Mouse (Mus musculus) heart, embryonic 13.5 days (tissue): ENCODE data around the gene Zfp512. TPM values are rescaled to one million over a fixed set of nuclear protein-coding genes. Genes with fewer than 3 reads are reported as not detected.
"Not testable (repeated sequence)": the region's sequence is repeated elsewhere in the genome, so short reads cannot be mapped to it uniquely, and the experiment has no call there.

Experiments used
- ATAC-seq: fragments of 200-750 bp; cut with Nextera tagmentation; 2 replicates; pipeline ENCODE4 v1.8.0; 2017; ENCODE audit warnings: moderate TSS enrichment; ENCODE audit not compliant: insufficient number of reproducible peaks, low FRiP score, low TSS enrichment; ENCODE audit errors: extremely low read depth
- H3K27ac ChIP-seq: fragments of 300-500 bp; sonication (generic); replicated peaks from 2 replicates; pipeline ENCODE4 v1.5.1; 2015; ENCODE audit warnings: moderate library complexity, mild to moderate bottlenecking, inconsistent platforms
- H3K27me3 ChIP-seq: fragments of 300-500 bp; sonication (generic); replicated peaks from 2 replicates; pipeline ENCODE4 v1.6.1; 2015; ENCODE audit warnings: mild to moderate bottlenecking, inconsistent platforms
- H3K36me3 ChIP-seq: fragments of 300-500 bp; sonication (generic); 2 replicates; pipeline ENCODE4 v1.6.1; 2015; ENCODE audit warnings: mild to moderate bottlenecking, inconsistent platforms
- H3K4me1 ChIP-seq: fragments of 300-500 bp; sonication (generic); 2 replicates; pipeline ENCODE4 v1.6.1; 2015; ENCODE audit warnings: inconsistent platforms
- H3K4me2 ChIP-seq: fragments of 300-500 bp; sonication (generic); 2 replicates; pipeline ENCODE4 v1.6.1; 2015; ENCODE audit warnings: inconsistent platforms, mild to moderate bottlenecking, moderate library complexity
- H3K4me3 ChIP-seq: fragments of 300-500 bp; sonication (generic); 2 replicates; pipeline ENCODE4 v1.5.1; 2015; ENCODE audit warnings: moderate library complexity, mild to moderate bottlenecking, inconsistent platforms
- H3K9ac ChIP-seq: fragments of 300-500 bp; sonication (generic); 2 replicates; pipeline ENCODE4 v1.6.1; 2015; ENCODE audit warnings: inconsistent platforms, mild to moderate bottlenecking, moderate library complexity
- H3K9me3 ChIP-seq: fragments of 300-500 bp; sonication (generic); 2 replicates; pipeline ENCODE4 v1.6.1; 2016; ENCODE audit warnings: inconsistent platforms
- WGBS: fragments of 180-500 bp; shearing (Covaris S2); methylation state at CpG from one replicate; pipeline ENCODE4 v1.1.7; 2015; ENCODE audit warnings: mixed read lengths; 5-methylcytosine and 5-hydroxymethylcytosine counted together
- polyA plus RNA-seq: library from polyadenylated mRNA; unstranded; fragments of >200 nt; fragmentation: Nextera tagmentation; extraction: Ambion mirVana; gene quantifications from 2 replicates; pipeline ENCODE4 v1.2.1, GENCODE M21; 2015

Gene Zfp512
- 30.6 and 38.2 TPM in 2 replicates for polyA plus RNA-seq

- Histone ChIP-seq H3K27ac (peak within 1 kb of the TSS; percentile 20; the same call in 1 of the 2 replicates), H3K36me3 (no peaks in the 10 kb centered on the region), H3K4me3 (peak within 1 kb of the TSS; percentile 54), H3K9me3 (no peaks in the 10 kb centered on the region), H3K27me3 (no peaks in the 10 kb centered on the region), H3K9ac (peak within 1 kb of the TSS; percentile 86), H3K4me2 (peak within 1 kb of the TSS; percentile 89), H3K4me1 (peaks cover 14% of the 10 kb centered on the region)
- 7% methylated on average over 23 of the region's 23 CpGs for WGBS
- peak; percentile 96 for ATAC-seq
Observed at GRCm38 (mm10) chr5:31451878-31452561, at the start of gene Zfp512. Zfp512 (plus strand) TSS chr5:31452431.

GRCm38 (mm10) chr5:31434727-31435126 is 17.5 kb upstream of the Zfp512 start:
- not testable (repeated sequence) for H3K27ac ChIP-seq, H3K4me2 ChIP-seq, H3K27me3 ChIP-seq, H3K9ac ChIP-seq, H3K36me3 ChIP-seq, H3K4me1 ChIP-seq, H3K4me3 ChIP-seq, H3K9me3 ChIP-seq, ATAC-seq
- 91% methylated on average over 9 of the region's 9 CpGs for WGBS

GRCm38 (mm10) chr5:31451336-31451735 is 895 bp upstream of the Zfp512 start:
- Histone ChIP-seq H3K9me3 (no peaks in the 10 kb centered on the region), H3K4me1 (peaks cover 14% of the 10 kb centered on the region), H3K9ac (no peak overlapping the region), H3K27me3 (no peaks in the 10 kb centered on the region), H3K4me2 (no peak overlapping the region), H3K36me3 (no peaks in the 10 kb centered on the region), H3K27ac (no peak overlapping the region), H3K4me3 (no peak overlapping the region)
- ATAC-seq = no peak
- 79% methylated on average over 2 of the region's 2 CpGs for WGBS

- Histone ChIP-seq H3K4me1 (peaks cover 14% of the 10 kb centered on the region), H3K9ac (peak overlapping the region; percentile 86), H3K4me3 (peak overlapping the region; percentile 54), H3K4me2 (peak overlapping the region; percentile 89), H3K9me3 (no peaks in the 10 kb centered on the region), H3K36me3 (no peaks in the 10 kb centered on the region), H3K27me3 (no peaks in the 10 kb centered on the region), H3K27ac (no peak overlapping the region)
- WGBS = under 1% methylated on average over 11 of the region's 11 CpGs
- no peak; the same call in 1 of the 2 replicates for ATAC-seq
Observed at GRCm38 (mm10) chr5:31452562-31452878, 289 bp downstream of the Zfp512 start.

- peaks cover 14% of the 10 kb centered on the region for H3K4me1 ChIP-seq
Observed at GRCm38 (mm10) chr5:31452886-31453410, 717 bp downstream of the Zfp512 start.

GRCm38 (mm10) chr5:31467798-31468197 is 15.6 kb downstream of the Zfp512 start:
- H3K4me1 ChIP-seq = no peaks in the 10 kb centered on the region
- no peaks in the 10 kb centered on the region for H3K27me3 ChIP-seq
- no peaks in the 10 kb centered on the region for H3K9me3 ChIP-seq
- WGBS = 91% methylated on average over 3 of the region's 3 CpGs
- no peak overlapping the region for H3K9ac ChIP-seq
- ATAC-seq = no peak
- no peak overlapping the region for H3K4me3 ChIP-seq
- H3K27ac ChIP-seq = no peak overlapping the region
- peaks cover 76% of the 10 kb centered on the region for H3K36me3 ChIP-seq
- H3K4me2 ChIP-seq = no peak overlapping the region

More at GRCm38 (mm10) chr5:31452886-31453410, 717 bp downstream of the Zfp512 start:
- peak overlapping the region; percentile 54 for H3K4me3 ChIP-seq
- no peak for ATAC-seq
- peak overlapping the region; percentile 89 for H3K4me2 ChIP-seq
- peak overlapping the region; percentile 86 for H3K9ac ChIP-seq
- H3K27ac ChIP-seq = peak overlapping the region; percentile 20; the same call in 1 of the 2 replicates
- no peaks in the 10 kb centered on the region for H3K27me3 ChIP-seq
- no peaks in the 10 kb centered on the region for H3K9me3 ChIP-seq
- H3K36me3 ChIP-seq = no peaks in the 10 kb centered on the region
- WGBS = 11% methylated on average over 7 of the region's 7 CpGs

GRCm38 (mm10) chr5:31469711-31470110 is 17.5 kb downstream of the Zfp512 start:
- Histone ChIP-seq H3K4me1 (no peaks in the 10 kb centered on the region), H3K36me3 (peaks cover 94% of the 10 kb centered on the region), H3K4me3 (no peak overlapping the region), H3K9ac (no peak overlapping the region), H3K27ac (no peak overlapping the region), H3K27me3 (no peaks in the 10 kb centered on the region), H3K4me2 (no peak overlapping the region), H3K9me3 (no peaks in the 10 kb centered on the region)
- no peak for ATAC-seq
- 87% methylated on average over 6 of the region's 6 CpGs for WGBS

- Histone ChIP-seq H3K27ac (no peak overlapping the region), H3K9ac (no peak overlapping the region), H3K4me2 (no peak overlapping the region), H3K36me3 (peaks cover 96% of the 10 kb centered on the region), H3K27me3 (no peaks in the 10 kb centered on the region), H3K4me3 (no peak overlapping the region), H3K4me1 (no peaks in the 10 kb centered on the region), H3K9me3 (no peaks in the 10 kb centered on the region)
- WGBS = 72% methylated on average over 7 of the region's 7 CpGs
- ATAC-seq = no peak
Observed at GRCm38 (mm10) chr5:31470334-31470733, 18.1 kb downstream of the Zfp512 start.

GRCm38 (mm10) chr5:31480536-31480935 is 28.3 kb downstream of the Zfp512 start:
- H3K27me3 ChIP-seq = no peaks in the 10 kb centered on the region
- H3K9me3 ChIP-seq = no peaks in the 10 kb centered on the region
- no peak overlapping the region for H3K4me3 ChIP-seq
- no peaks in the 10 kb centered on the region for H3K4me1 ChIP-seq
- no peak overlapping the region for H3K9ac ChIP-seq
- WGBS = 87% methylated on average over 4 of the region's 4 CpGs
- no peak overlapping the region for H3K27ac ChIP-seq
- peaks cover 83% of the 10 kb centered on the region for H3K36me3 ChIP-seq
- ATAC-seq = no peak
- no peak overlapping the region for H3K4me2 ChIP-seq

- no peak for ATAC-seq
- H3K4me3 ChIP-seq = no peak within 1 kb of the TSS
- H3K9ac ChIP-seq = no peak within 1 kb of the TSS
- H3K27ac ChIP-seq = no peak within 1 kb of the TSS
- no peaks in the 10 kb centered on the region for H3K27me3 ChIP-seq
- no peak within 1 kb of the TSS for H3K4me2 ChIP-seq
- 88% methylated on average over 3 of the region's 3 CpGs for WGBS
- no peaks in the 10 kb centered on the region for H3K4me1 ChIP-seq
- peaks cover 34% of the 10 kb centered on the region for H3K36me3 ChIP-seq
- H3K9me3 ChIP-seq = no peaks in the 10 kb centered on the region
Observed at GRCm38 (mm10) chr5:31485440-31485839, 33.2 kb downstream of the Zfp512 start, which contains the start of gene 4930548H24Rik. 4930548H24Rik (plus strand) TSS chr5:31485740.

- 85% methylated on average over 3 of the region's 3 CpGs for WGBS
- no peak for ATAC-seq
- Histone ChIP-seq H3K27me3 (peaks cover 3% of the 10 kb centered on the region; the same call in 1 of the 2 replicates), H3K36me3 (peaks cover 9% of the 10 kb centered on the region; the same call in 1 of the 2 replicates), H3K9me3 (no peaks in the 10 kb centered on the region), H3K27ac (no peak overlapping the region), H3K4me2 (no peak overlapping the region), H3K4me1 (no peaks in the 10 kb centered on the region), H3K9ac (no peak overlapping the region), H3K4me3 (no peak overlapping the region)
Observed at GRCm38 (mm10) chr5:31487889-31488288, 35.7 kb downstream of the Zfp512 start.
